Mouse (Mus musculus) C2C12 (cell line): ENCODE results near the gene 1700011L22Rik. TPM values are rescaled to one million over a fixed set of nuclear protein-coding genes. Genes with fewer than 3 reads are reported as not detected.

Experiments
- H3K27me3 ChIP-seq: one replicate; pipeline ENCODE4 v1.6.1; 2011; ENCODE audit not compliant: control insufficient read depth, insufficient read depth, insufficient read length
- H3K36me3 ChIP-seq: one replicate; pipeline ENCODE4 v1.6.1; 2011; ENCODE audit not compliant: control insufficient read depth, insufficient read depth
- H3K4me3 ChIP-seq: one replicate; pipeline ENCODE4 v1.5.1; 2011; ENCODE audit warnings: mild to moderate bottlenecking, control low read depth; ENCODE audit not compliant: poor library complexity, insufficient read depth, severe bottlenecking
- H3K79me2 ChIP-seq: one replicate; pipeline ENCODE4 v1.6.1; 2011; ENCODE audit not compliant: control insufficient read depth, insufficient read depth
- H3K79me3 ChIP-seq: one replicate; pipeline ENCODE4 v1.6.1; 2011; ENCODE audit warnings: low read depth, control low read depth
- H3ac ChIP-seq: one replicate; pipeline ENCODE3; 2011; ENCODE audit warnings: low read depth; ENCODE audit not compliant: control insufficient read depth, insufficient read length
- CEBPB ChIP-seq: IDR thresholded peaks from one replicate; pipeline ENCODE4 v1.6.1; 2011; ENCODE audit warnings: low read depth, mild to moderate bottlenecking, control low read depth, moderate library complexity
- CTCF ChIP-seq: IDR thresholded peaks from one replicate; pipeline ENCODE4 v1.5.1; 2011; ENCODE audit not compliant: control insufficient read depth, insufficient read depth, insufficient read length
- FOSL1 ChIP-seq: IDR thresholded peaks from one replicate; pipeline ENCODE4 v1.8.0; 2011; ENCODE audit warnings: mild to moderate bottlenecking, low read length; ENCODE audit not compliant: poor library complexity, insufficient read depth, severe bottlenecking
- MAX ChIP-seq: IDR thresholded peaks from one replicate; pipeline ENCODE4 v1.6.1; 2011; ENCODE audit warnings: mild to moderate bottlenecking, control low read depth
- MYOD1 ChIP-seq: IDR thresholded peaks from one replicate; pipeline ENCODE4 v1.6.1; 2011; ENCODE audit warnings: low read depth; ENCODE audit not compliant: control insufficient read depth, insufficient read length
- MYOG ChIP-seq: IDR thresholded peaks from one replicate; pipeline ENCODE4 v1.6.1; 2011; ENCODE audit not compliant: control insufficient read depth, insufficient read length; ENCODE audit errors: extremely low read depth
- USF1 ChIP-seq: IDR thresholded peaks from one replicate; pipeline ENCODE4 v1.6.1; 2011; ENCODE audit warnings: low read depth, mild to moderate bottlenecking, control low read depth, moderate library complexity
- polyA plus RNA-seq: library from polyadenylated mRNA; unstranded; fragments of >200 nt; fragmentation: generic; extraction: Trizol; gene quantifications from one replicate; pipeline ENCODE4 v1.2.1, GENCODE M21; 2012; ENCODE audit warnings: missing spikeins

The 1700011L22Rik gene
- polyA plus RNA-seq, 1 experiment: not detected

- Histone ChIP-seq H3K79me3 (no peaks in the 10 kb centered on the region), H3K36me3 (no peaks in the 10 kb centered on the region), H3K4me3 (no peak overlapping the region), H3K79me2 (no peaks in the 10 kb centered on the region), H3K27me3 (no peaks in the 10 kb centered on the region), H3ac (no peak overlapping the region)
- TF ChIP-seq FOSL1 (no peak), MYOD1 (no peak), USF1 (no peak), CTCF (no peak)
These were observed 26.1 kb downstream of the 1700011L22Rik start for GRCm38 (mm10) chr8:79222106-79222751.

DNA sequence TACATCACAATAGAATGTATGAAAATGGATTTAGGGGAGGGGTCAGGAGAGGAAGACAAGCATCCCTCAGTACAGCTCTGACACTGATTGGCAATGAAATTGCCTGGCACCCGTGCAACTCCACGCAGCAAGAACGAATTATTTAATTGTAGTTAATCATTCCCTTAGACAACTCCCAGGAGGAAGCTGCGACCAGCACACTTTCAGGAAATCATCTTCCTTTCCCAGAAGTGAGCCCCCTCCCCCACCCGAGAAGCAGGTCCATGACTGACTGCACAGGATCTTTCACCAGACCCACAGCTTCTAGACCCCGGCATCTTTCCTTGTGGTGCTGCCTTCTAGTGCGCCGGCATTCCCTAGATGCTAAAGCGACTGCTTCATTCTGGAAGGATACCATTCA is 36.7 kb downstream of the 1700011L22Rik start:
- TF ChIP-seq MAX (no peak), MYOD1 (no peak), MYOG (no peak), CEBPB (no peak), USF1 (no peak), FOSL1 (no peak), CTCF (no peak)
- Histone ChIP-seq H3K4me3 (no peak overlapping the region), H3K79me3 (no peaks in the 10 kb centered on the region), H3K79me2 (no peaks in the 10 kb centered on the region), H3ac (no peak overlapping the region), H3K36me3 (no peaks in the 10 kb centered on the region), H3K27me3 (no peaks in the 10 kb centered on the region)

- TF ChIP-seq MYOG: no peak
- TF ChIP-seq FOSL1: no peak
- no peak for TF ChIP-seq MAX
- TF ChIP-seq CEBPB: no peak
- TF ChIP-seq CTCF: no peak
- no peak for TF ChIP-seq MYOD1
- TF ChIP-seq USF1: no peak
- H3K4me3 ChIP-seq: no peak overlapping the region
- H3K79me2 ChIP-seq: no peaks in the 10 kb centered on the region
These were observed 38.6 kb downstream of the 1700011L22Rik start for GRCm38 (mm10) chr8:79209641-79210358.

GRCm38 (mm10) chr8:79208691-79209640 is 39.4 kb downstream of the 1700011L22Rik start:
- TF ChIP-seq CTCF: no peak
- peak; percentile 87 for TF ChIP-seq USF1
- Histone ChIP-seq H3K27me3 (no peaks in the 10 kb centered on the region), H3K4me3 (peak overlapping the region; percentile 30), H3K36me3 (no peaks in the 10 kb centered on the region), H3ac (peak overlapping the region; percentile 59), H3K79me2 (no peaks in the 10 kb centered on the region), H3K79me3 (no peaks in the 10 kb centered on the region)

More at GRCm38 (mm10) chr8:79209641-79210358, 38.6 kb downstream of the 1700011L22Rik start:
- Histone ChIP-seq H3ac (peak overlapping the region; percentile 59), H3K36me3 (no peaks in the 10 kb centered on the region), H3K79me3 (no peaks in the 10 kb centered on the region), H3K27me3 (no peaks in the 10 kb centered on the region)

DNA sequence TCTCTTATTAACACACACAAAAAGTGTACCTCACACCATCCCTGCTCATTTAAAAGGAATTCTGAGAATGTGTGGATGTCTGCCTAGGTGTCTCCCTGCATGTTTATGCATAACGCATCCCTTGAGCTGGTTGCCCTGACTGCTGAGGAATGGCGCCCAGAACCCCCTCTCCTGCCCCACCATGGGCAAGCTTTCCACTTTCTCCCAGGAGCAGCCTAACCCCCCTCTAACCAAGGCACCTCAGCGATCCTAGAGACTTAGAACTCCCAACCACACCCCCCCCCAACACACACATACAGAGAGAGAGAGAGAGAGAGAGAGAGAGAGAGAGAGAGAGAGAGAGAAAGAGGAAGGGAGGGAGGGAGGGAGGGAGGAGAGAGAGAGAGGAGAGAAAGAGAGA is 40.2 kb downstream of the 1700011L22Rik start:
- Histone ChIP-seq H3K79me3 (no peaks in the 10 kb centered on the region), H3K27me3 (no peaks in the 10 kb centered on the region), H3K79me2 (no peaks in the 10 kb centered on the region), H3ac (peak overlapping the region; percentile 48), H3K4me3 (no peak overlapping the region), H3K36me3 (no peaks in the 10 kb centered on the region)
- TF ChIP-seq USF1 (no peak), CEBPB (no peak), MAX (no peak), FOSL1 (no peak), MYOG (no peak), CTCF (no peak), MYOD1 (no peak)
